Mouse (Mus musculus): ENCODE data around the gene Acaa1a. TPM values are rescaled to one million over a fixed set of nuclear protein-coding genes. Genes with fewer than 3 reads are reported as not detected.

Acaa1a gene
- polyA plus RNA-seq, 1 experiment from 2014 or later = 85.4 TPM

DNA sequence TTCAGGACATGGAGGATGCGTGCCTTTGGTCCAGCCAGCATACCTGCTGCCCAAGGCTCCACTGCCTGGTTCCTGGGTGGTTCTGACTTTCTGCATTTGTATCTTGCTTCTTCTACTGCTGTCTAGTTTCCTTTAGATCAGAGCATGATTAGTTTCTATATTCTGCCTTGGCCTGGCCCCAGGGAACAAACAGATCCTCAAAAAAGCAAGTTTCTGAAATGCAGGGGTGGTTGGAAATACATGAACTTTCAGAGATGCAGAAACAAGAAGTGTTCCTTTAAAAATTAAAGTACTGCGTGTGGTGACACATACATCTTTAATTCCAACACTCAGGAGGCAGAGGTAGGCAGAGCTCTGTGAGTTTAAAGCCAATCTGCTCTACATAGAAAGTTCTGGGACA lies 4.6 kb upstream of the Acaa1a start:
- 88% methylated on average over 2 of the region's 2 CpGs for WGBS
- Histone ChIP-seq H3K9ac (replicated peaks; ENCODE audit: low read length) (no peak overlapping the region), H3K4me3 (replicated peaks; ENCODE audit: low read depth, low read length) (no peak overlapping the region), H3K4me2 (ENCODE audit: low read length) (no peak overlapping the region), H3K27me3 (ENCODE audit: control insufficient read depth, insufficient read depth, low read length) (peaks cover 5% of the 10 kb centered on the region), H3K27ac (replicated peaks; ENCODE audit: low read depth, low read length) (no peak overlapping the region), H3K9me3 (ENCODE audit: control insufficient read depth, low read length) (no peaks in the 10 kb centered on the region), H3K36me3 (ENCODE audit: control insufficient read depth, insufficient read depth, low read length) (no peaks in the 10 kb centered on the region), H3K4me1 (ENCODE audit: control insufficient read depth, insufficient read depth, low read length) (peaks cover 4% of the 10 kb centered on the region; the same call in 1 of the 2 replicates)
- no peak for ATAC-seq (ENCODE audit: low FRiP score, low TSS enrichment)
- DNase-seq = no peak

DNA sequence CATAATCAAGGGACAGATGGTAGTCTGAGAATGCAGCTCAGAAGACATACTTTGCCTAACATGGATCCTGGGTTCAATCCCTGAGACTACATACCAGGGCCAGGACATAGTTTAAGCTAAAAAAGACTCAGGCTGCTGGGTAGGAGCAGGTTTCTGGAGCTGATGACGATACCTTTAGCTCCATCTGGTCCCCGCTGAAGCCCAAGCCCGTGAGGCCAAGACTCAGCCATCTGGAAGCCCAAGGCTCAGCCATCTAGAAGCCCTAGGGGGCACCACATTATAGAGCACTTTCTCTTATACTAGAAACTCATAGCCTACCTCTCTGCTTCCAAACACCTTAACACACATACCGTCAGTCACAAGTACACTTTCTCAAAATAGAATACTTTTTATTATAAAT lies 3.9 kb upstream of the Acaa1a start:
- ATAC-seq (ENCODE audit: low FRiP score, low TSS enrichment) (no peak), DNase-seq (no peak)
- peaks cover 12% of the 10 kb centered on the region; the same call in 1 of the 2 replicates for H3K4me1 ChIP-seq (ENCODE audit: control insufficient read depth, insufficient read depth, low read length)
- no peaks in the 10 kb centered on the region for H3K36me3 ChIP-seq (ENCODE audit: control insufficient read depth, insufficient read depth, low read length)
- H3K9ac ChIP-seq (replicated peaks; ENCODE audit: low read length) = no peak overlapping the region
- no peak overlapping the region for H3K4me2 ChIP-seq (ENCODE audit: low read length)
- no peak overlapping the region for H3K27ac ChIP-seq (replicated peaks; ENCODE audit: low read depth, low read length)
- H3K4me3 ChIP-seq (replicated peaks; ENCODE audit: low read depth, low read length) = no peak overlapping the region
- 86% methylated on average over 4 of the region's 4 CpGs for WGBS
- H3K27me3 ChIP-seq (ENCODE audit: control insufficient read depth, insufficient read depth, low read length) = peaks cover 5% of the 10 kb centered on the region
- H3K9me3 ChIP-seq (ENCODE audit: control insufficient read depth, low read length) = no peaks in the 10 kb centered on the region

DNA sequence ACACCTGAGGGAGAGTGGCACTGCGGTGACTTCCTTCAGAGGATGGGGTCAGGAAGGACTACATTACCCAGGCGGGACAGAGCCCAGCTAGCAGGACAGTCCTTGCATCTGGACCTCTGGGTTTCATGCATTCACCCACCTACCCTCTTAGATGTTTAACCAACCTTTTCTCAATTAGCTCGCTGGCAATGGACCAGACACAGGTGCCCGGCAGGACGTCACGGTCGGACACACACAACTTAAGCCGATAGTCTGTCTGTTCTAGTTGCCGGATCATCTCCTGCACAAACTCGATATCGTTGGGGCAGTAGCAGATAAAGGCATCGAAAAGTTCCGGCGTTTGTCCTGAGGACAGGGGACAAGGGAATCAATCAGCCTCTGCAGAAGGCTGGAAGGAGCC lies 1.6 kb upstream of the Acaa1a start:
- Histone ChIP-seq H3K4me2 (ENCODE audit: low read length) (no peak overlapping the region), H3K27ac (replicated peaks; ENCODE audit: low read depth, low read length) (no peak overlapping the region), H3K4me3 (replicated peaks; ENCODE audit: low read depth, low read length) (no peak overlapping the region), H3K9me3 (ENCODE audit: control insufficient read depth, low read length) (no peaks in the 10 kb centered on the region), H3K9ac (replicated peaks; ENCODE audit: low read length) (no peak overlapping the region), H3K4me1 (ENCODE audit: control insufficient read depth, insufficient read depth, low read length) (peaks cover 23% of the 10 kb centered on the region), H3K36me3 (ENCODE audit: control insufficient read depth, insufficient read depth, low read length) (no peaks in the 10 kb centered on the region), H3K27me3 (ENCODE audit: control insufficient read depth, insufficient read depth, low read length) (peaks cover 5% of the 10 kb centered on the region)
- ATAC-seq (ENCODE audit: low FRiP score, low TSS enrichment) (no peak), DNase-seq (no peak)
- WGBS = 90% methylated on average over 14 of the region's 14 CpGs

DNA sequence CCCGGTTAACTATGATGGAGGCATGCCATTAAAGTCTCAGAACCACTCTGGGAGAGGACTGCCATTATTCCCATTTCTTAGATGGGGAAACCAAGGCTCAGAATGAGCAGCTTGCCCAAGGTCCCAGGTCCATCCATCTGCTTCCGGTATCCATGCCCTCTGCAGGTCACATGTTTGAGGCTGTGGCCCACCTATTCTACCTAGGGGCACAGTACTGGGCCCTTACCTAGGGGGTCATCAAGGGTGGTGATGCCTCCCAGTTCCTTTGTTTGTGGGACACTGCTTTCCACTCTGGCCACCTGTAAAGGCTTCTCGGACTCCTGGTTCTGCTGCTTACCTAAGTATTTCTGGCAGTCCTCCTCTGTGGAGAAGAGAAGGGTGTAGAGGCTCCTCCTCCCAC lies 1.1 kb upstream of the Acaa1a start:
- Histone ChIP-seq H3K27ac (replicated peaks; ENCODE audit: low read depth, low read length) (no peak overlapping the region), H3K9me3 (ENCODE audit: control insufficient read depth, low read length) (no peaks in the 10 kb centered on the region), H3K27me3 (ENCODE audit: control insufficient read depth, insufficient read depth, low read length) (peaks cover 5% of the 10 kb centered on the region), H3K9ac (replicated peaks; ENCODE audit: low read length) (no peak overlapping the region), H3K4me1 (ENCODE audit: control insufficient read depth, insufficient read depth, low read length) (peaks cover 24% of the 10 kb centered on the region), H3K4me3 (replicated peaks; ENCODE audit: low read depth, low read length) (no peak overlapping the region), H3K36me3 (ENCODE audit: control insufficient read depth, insufficient read depth, low read length) (peaks cover under 1% of the 10 kb centered on the region; the same call in 1 of the 2 replicates), H3K4me2 (ENCODE audit: low read length) (no peak overlapping the region)
- ATAC-seq (ENCODE audit: low FRiP score, low TSS enrichment) = no peak
- no peak for DNase-seq
- 92% methylated on average over 3 of the region's 3 CpGs for WGBS

DNA sequence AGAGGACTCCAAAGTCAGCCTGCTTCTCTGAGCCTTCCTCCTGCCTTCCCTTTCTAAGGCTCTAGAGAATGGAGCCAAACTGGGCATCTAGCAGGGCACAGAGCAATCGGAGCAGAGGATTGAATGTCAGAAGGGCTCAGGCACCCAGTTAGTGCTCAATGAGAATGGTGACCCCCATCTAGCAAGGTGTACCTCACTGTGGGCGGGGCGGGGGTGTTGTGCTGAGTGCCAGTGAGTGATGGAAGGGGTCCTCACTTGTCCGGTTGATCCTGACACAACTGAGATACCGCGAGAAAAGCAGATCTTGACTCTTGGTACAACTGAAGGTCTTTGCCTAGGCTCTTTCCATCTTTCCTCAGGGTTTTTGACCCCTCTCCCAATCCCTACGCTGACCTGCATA lies 370 bp upstream of the Acaa1a start:
- no peak for ATAC-seq (ENCODE audit: low FRiP score, low TSS enrichment)
- 58% methylated on average over 7 of the region's 7 CpGs for WGBS
- no peak overlapping the region for H3K9ac ChIP-seq (replicated peaks; ENCODE audit: low read length)
- H3K36me3 ChIP-seq (ENCODE audit: control insufficient read depth, insufficient read depth, low read length) = peaks cover 8% of the 10 kb centered on the region
- H3K27me3 ChIP-seq (ENCODE audit: control insufficient read depth, insufficient read depth, low read length) = peaks cover 5% of the 10 kb centered on the region
- peaks cover 24% of the 10 kb centered on the region for H3K4me1 ChIP-seq (ENCODE audit: control insufficient read depth, insufficient read depth, low read length)
- DNase-seq = no peak
- H3K4me2 ChIP-seq (ENCODE audit: low read length) = peak overlapping the region; percentile 79
- H3K4me3 ChIP-seq (replicated peaks; ENCODE audit: low read depth, low read length) = no peak overlapping the region; the same call in 1 of the 2 replicates
- H3K27ac ChIP-seq (replicated peaks; ENCODE audit: low read depth, low read length) = no peak overlapping the region
- no peaks in the 10 kb centered on the region for H3K9me3 ChIP-seq (ENCODE audit: control insufficient read depth, low read length)

DNA sequence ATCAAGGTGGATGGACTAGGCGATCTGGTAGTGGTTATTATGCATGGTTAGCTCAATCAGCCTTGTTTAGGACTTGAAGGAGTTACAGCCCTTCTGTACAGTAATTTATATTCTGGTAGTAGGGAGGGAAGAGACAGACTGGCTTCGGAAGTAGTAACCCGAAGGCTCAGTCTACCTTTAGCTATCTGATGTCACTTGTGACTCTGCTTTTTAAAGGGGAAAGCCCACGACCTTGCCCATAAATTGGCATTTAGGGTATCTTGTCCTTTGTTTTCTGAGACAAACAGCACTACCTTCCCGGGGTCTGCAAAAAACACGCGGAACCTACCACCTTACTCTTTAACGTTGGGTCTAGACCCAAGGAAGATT lies 720 bp downstream of the Acaa1a start:
- Histone ChIP-seq H3K27me3 (ENCODE audit: control insufficient read depth, insufficient read depth, low read length) (peaks cover 5% of the 10 kb centered on the region), H3K9ac (replicated peaks; ENCODE audit: low read length) (no peak overlapping the region; the same call in 1 of the 2 replicates), H3K4me2 (ENCODE audit: low read length) (peak overlapping the region; percentile 79), H3K36me3 (ENCODE audit: control insufficient read depth, insufficient read depth, low read length) (peaks cover 19% of the 10 kb centered on the region), H3K4me1 (ENCODE audit: control insufficient read depth, insufficient read depth, low read length) (peaks cover 24% of the 10 kb centered on the region), H3K27ac (replicated peaks; ENCODE audit: low read depth, low read length) (peak overlapping the region; percentile 82; the same call in 1 of the 2 replicates), H3K9me3 (ENCODE audit: control insufficient read depth, low read length) (no peaks in the 10 kb centered on the region), H3K4me3 (replicated peaks; ENCODE audit: low read depth, low read length) (peak overlapping the region; percentile 68)
- WGBS = 6% methylated on average over 8 of the region's 8 CpGs
- no peak for ATAC-seq (ENCODE audit: low FRiP score, low TSS enrichment)
- no peak for DNase-seq

DNA sequence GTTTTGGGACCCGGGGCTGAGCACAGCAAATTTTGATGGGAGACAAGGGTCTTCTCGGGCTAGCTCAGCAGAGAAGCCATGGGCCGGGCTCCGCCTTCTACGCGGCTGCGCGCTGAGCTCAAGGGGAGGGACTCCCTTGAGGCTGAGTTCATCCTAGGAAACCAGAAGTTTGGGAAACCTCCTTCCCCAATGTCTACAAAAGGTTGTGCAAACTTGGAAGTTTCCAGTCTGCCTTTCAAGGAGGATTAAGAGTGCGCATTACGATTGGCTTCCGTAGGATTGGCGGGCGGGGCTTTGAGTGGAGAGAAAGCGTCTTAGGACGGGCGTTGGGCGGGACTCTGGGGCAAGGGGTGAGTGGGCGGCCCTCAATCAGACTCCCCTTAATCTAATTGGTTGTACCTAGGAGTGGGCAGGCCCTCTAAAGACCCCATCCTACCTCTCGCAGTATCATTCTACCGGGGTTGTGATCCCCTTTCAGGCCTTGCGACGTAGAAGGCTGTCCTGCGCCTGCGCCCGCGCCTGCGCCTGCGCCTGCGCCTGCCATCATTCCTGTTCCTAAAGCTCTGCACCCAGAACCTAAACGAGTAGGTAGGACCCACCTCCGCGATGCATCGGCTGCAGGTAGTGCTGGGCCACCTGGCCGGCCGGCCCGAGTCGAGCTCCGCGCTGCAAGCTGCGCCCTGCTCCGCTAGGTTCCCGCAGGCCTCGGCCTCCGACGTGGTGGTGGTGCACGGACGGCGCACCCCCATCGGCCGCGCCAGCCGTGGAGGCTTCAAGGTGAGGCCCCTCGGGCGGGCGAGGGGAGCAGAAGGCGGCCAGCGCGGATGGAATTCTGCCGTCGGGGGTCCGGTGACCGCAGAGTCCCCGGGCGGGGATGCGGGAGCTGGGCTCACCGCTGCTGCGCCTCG lies 1.7 kb downstream of the Acaa1a start, which contains the start of gene Myd88:
TSS of gene Myd88 (minus strand) at position 503 of the 908 bp plus-strand sequence.
- Histone ChIP-seq H3K9ac (replicated peaks; ENCODE audit: low read length) (peak within 1 kb of the TSS; percentile 76), H3K4me2 (ENCODE audit: low read length) (peak within 1 kb of the TSS; percentile 79), H3K4me3 (replicated peaks; ENCODE audit: low read depth, low read length) (peak within 1 kb of the TSS; percentile 68), H3K27ac (replicated peaks; ENCODE audit: low read depth, low read length) (peak within 1 kb of the TSS; percentile 82), H3K27me3 (ENCODE audit: control insufficient read depth, insufficient read depth, low read length) (peaks cover 5% of the 10 kb centered on the region), H3K36me3 (ENCODE audit: control insufficient read depth, insufficient read depth, low read length) (peaks cover 29% of the 10 kb centered on the region), H3K9me3 (ENCODE audit: control insufficient read depth, low read length) (no peaks in the 10 kb centered on the region), H3K4me1 (ENCODE audit: control insufficient read depth, insufficient read depth, low read length) (peaks cover 24% of the 10 kb centered on the region)
- DNase-seq = peak; percentile 94
- peak; percentile 96 for ATAC-seq (ENCODE audit: low FRiP score, low TSS enrichment)
- WGBS = under 1% methylated on average over 68 of the region's 68 CpGs

DNA sequence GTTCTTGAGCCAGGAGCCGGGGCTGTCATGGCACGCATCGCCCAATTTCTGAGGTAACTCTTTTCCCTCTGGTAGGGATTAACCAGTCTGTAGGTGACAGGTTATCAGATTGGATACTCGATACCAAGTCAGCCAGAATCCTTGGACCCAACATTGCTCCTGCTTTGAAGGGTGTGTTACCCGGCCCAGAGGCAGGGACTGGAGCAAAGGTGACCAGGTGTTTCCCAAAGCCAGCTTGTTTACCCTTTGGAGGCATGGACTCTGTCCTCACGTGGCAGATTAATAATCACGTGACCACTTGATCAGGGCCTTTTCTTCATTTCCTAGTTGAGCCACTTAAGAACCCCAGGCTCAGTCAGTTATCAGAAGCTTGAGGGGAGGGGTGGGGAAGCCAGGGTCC lies 3.3 kb downstream of the Acaa1a start:
- 88% methylated on average over 7 of the region's 7 CpGs for WGBS
- H3K4me1 ChIP-seq (ENCODE audit: control insufficient read depth, insufficient read depth, low read length) = peaks cover 24% of the 10 kb centered on the region
- H3K27ac ChIP-seq (replicated peaks; ENCODE audit: low read depth, low read length) = no peak overlapping the region
- H3K9me3 ChIP-seq (ENCODE audit: control insufficient read depth, low read length) = no peaks in the 10 kb centered on the region
- no peak overlapping the region for H3K9ac ChIP-seq (replicated peaks; ENCODE audit: low read length)
- H3K27me3 ChIP-seq (ENCODE audit: control insufficient read depth, insufficient read depth, low read length) = peaks cover 5% of the 10 kb centered on the region
- no peak overlapping the region for H3K4me3 ChIP-seq (replicated peaks; ENCODE audit: low read depth, low read length)
- no peak for ATAC-seq (ENCODE audit: low FRiP score, low TSS enrichment)
- DNase-seq = no peak
- H3K36me3 ChIP-seq (ENCODE audit: control insufficient read depth, insufficient read depth, low read length) = peaks cover 42% of the 10 kb centered on the region
- peak overlapping the region; percentile 79 for H3K4me2 ChIP-seq (ENCODE audit: low read length)

DNA sequence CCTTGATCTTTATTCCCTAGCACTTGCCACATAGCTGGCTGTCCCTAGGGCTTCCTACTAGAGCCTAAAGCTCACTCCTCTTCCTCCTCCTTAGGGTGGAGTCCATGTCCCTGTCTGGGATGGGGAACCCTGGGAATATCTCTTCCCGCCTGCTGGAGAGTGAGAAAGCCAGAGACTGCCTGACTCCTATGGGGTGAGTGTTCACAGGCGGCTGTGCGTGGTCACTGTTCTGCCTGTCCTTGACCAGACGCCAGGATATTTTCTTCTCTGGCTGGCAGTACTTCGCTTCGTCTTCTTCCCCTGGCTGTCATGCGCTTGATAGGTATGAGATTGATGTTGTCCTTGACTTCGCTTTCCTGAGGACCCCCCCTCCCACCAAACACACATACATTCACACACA lies 6.9 kb downstream of the Acaa1a start:
- DNase-seq (no peak), ATAC-seq (ENCODE audit: low FRiP score, low TSS enrichment) (no peak)
- H3K27ac ChIP-seq (replicated peaks; ENCODE audit: low read depth, low read length) = no peak overlapping the region
- peaks cover 68% of the 10 kb centered on the region for H3K36me3 ChIP-seq (ENCODE audit: control insufficient read depth, insufficient read depth, low read length)
- no peak overlapping the region for H3K9ac ChIP-seq (replicated peaks; ENCODE audit: low read length)
- 92% methylated on average over 8 of the region's 8 CpGs for WGBS
- no peaks in the 10 kb centered on the region for H3K9me3 ChIP-seq (ENCODE audit: control insufficient read depth, low read length)
- peaks cover 11% of the 10 kb centered on the region for H3K4me1 ChIP-seq (ENCODE audit: control insufficient read depth, insufficient read depth, low read length)
- no peak overlapping the region for H3K4me3 ChIP-seq (replicated peaks; ENCODE audit: low read depth, low read length)
- H3K27me3 ChIP-seq (ENCODE audit: control insufficient read depth, insufficient read depth, low read length) = no peaks in the 10 kb centered on the region
- no peak overlapping the region for H3K4me2 ChIP-seq (ENCODE audit: low read length)

Measured in midbrain, embryonic 14.5 days (tissue).